Mouse (Mus musculus) heart, adult 2 months (tissue): ENCODE results near the gene Smg7.

Experiments used
- CTCF ChIP-seq: fragments of 200-600 bp; IDR thresholded peaks from 2 replicates; pipeline ENCODE4 v1.8.1; 2022; ENCODE audit warnings: antibody characterized with exemption, mild to moderate bottlenecking, moderate library complexity
- POLR2A ChIP-seq: fragments of 200-500 bp; IDR thresholded peaks from 2 replicates; pipeline ENCODE4 v1.6.1; 2011; ENCODE audit warnings: mild to moderate bottlenecking, low read depth, low read length, control low read depth; ENCODE audit not compliant: insufficient read depth

DNA sequence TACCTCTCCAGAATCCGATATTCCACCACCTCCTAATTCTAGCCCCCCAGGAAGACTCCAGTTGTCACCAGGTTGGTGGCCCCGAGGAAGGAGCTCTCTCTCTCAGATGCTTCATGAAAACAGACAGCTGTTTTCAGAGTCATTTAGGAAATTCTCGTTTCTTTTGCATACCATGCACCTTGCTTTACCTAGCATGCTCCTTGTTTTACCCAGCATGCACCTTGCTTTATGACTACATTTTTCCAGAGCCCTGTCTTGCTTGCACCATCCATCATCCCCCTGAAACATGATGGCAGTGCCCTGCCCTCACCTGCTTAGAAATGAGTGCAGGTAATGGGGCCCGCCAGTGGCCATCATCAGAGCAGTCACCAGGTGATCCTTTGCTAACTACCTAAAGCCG, 70.8 kb downstream of the Smg7 start:
- no peak for TF ChIP-seq CTCF
- TF ChIP-seq POLR2A = no peak
